Mouse (Mus musculus): ENCODE measurements around the gene Olig2. TPM values are rescaled to one million over a fixed set of nuclear protein-coding genes. Genes with fewer than 3 reads are reported as not detected.

The Olig2 gene
- total RNA-seq, 2 experiments from 2014 or later = 24.9 to 29.4 TPM

GRCm38 (mm10) chr16:91262467-91263220 lies 37.4 kb downstream of the Olig2 start:
- peak; percentile 38 to 54 for DNase-seq (ENCODE audit: extremely low spot score in 1 of 2, low spot score in 2 of 2)
- intact Hi-C loops (cut with DNase I) = no loop called here

GRCm38 (mm10) chr16:91265972-91266371 lies 40.7 kb downstream of the Olig2 start:
- DNase-seq (ENCODE audit: extremely low spot score in 1 of 2, low spot score in 2 of 2) = peak; percentile 76 to 79
- intact Hi-C loops (cut with DNase I) = no loop called here

DNA sequence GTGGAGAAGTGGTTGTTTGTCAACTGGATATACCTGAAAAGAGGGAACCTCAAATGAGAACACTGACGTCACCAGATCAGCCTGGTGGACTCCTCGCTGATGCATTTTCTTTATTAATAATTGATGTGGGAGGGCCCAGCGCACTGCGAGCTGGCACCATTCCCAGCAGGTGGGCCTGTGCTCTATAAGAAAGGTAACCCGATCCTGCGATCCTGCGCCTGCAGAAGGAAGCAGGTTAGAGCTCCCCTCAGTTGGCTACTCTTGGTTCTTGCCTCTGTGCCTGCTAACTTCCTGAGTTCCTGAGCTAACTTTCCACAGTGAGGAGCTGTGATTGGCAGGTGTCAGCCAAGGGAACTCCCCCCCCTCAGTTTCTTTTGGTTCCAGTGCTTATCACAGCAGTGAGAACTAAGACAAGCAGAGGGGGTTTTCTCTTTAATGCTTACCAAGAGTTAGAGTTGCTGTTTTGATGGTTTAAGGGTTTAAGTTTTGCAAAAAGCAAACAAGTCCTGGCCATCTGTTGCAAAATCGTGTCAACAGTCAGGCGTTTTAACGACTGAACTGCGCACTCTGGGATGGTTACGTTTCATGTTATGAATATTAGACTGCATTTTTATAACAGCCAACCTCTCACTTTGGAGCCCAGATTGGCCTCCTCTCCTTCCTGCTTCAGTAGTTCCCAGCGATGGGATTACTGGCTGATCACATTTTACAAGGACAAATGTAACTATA lies 43.6 kb downstream of the Olig2 start:
- intact Hi-C loops (cut with DNase I) = no loop called here
- no peak for DNase-seq (ENCODE audit: extremely low spot score in 1 of 2, low spot score in 2 of 2)

DNA sequence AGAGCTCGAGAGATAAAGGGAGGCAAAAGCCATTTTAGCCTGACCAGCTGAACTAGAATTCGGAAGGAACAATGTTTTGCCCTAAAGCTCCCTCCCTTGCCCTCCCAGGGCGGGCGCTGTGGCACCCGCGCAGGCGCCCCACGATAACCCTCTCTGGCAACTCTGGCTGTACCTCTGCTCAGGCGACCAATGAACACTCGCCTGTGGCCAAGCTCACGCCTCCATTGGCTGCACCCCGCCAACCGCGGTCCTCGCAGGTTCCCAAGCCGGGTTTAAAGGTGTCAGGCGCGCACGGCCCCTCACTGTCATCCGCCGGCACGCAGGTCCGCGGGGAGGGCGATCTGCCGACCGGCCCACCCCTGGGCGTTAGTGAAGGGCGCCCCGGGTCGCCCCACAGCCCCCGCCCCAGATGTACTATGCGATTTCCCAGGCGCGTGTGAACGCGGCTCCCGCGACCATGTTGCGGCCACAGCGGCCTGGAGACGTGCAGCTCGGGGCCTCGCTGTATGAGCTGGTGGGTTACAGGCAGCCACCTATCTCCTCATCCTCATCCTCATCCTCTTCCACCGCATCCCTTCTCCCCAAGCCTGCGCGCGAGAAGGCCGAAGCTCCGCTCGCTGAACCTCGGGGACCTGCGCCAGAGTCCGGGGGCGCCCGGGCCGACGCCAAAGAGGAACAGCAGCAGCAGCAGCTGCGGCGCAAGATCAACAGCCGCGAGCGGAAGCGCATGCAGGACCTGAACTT lies 44.4 kb downstream of the Olig2 start, which contains the start of gene Olig1:
Gene Olig1 (plus strand): TSS at position 305 of the 744 bp plus-strand sequence.
- peak; percentile 72 to 81 for DNase-seq (ENCODE audit: extremely low spot score in 1 of 2, low spot score in 2 of 2)
- intact Hi-C loops (cut with DNase I) = loop anchor here (2.0 kb wide), 1 partner anchor 39 kb away; no protein-coding TSS in a partner anchor

GRCm38 (mm10) chr16:91270212-91270971 lies 45.1 kb downstream of the Olig2 start:
- intact Hi-C loops (cut with DNase I) = loop anchor here (2.0 kb wide), 1 partner anchor 40 kb away; no protein-coding TSS in a partner anchor
- peak; percentile 31 to 61 for DNase-seq (ENCODE audit: extremely low spot score in 1 of 2, low spot score in 2 of 2)

- intact Hi-C loops (cut with DNase I) = loop anchor here (2.0 kb wide), 1 partner anchor 40 kb away; no protein-coding TSS in a partner anchor
These were observed 45.8 kb downstream of the Olig2 start for GRCm38 (mm10) chr16:91270982-91271549.

DNA sequence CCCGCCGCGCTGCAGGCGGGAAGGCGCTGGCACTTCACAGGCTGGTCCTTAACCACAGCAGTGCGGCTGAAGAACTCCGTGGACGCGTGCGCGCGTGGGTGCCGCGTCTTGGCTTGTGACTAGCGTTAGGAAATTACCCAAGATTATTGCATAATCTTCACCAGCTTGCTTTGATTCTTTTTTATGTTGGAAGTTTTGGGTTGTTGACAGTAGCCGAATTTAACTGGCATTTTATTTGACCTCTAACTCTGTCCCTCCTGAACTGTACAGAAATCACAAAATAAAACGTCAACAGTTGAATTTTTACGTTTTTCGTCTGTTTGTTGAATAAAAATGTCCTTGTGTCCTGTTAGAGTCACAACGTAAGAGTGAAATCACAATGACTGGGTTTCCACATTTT lies 46.4 kb downstream of the Olig2 start:
- DNase-seq (ENCODE audit: extremely low spot score in 1 of 2, low spot score in 2 of 2) = peak in 1 of 2 experiments; percentile 5
- intact Hi-C loops (cut with DNase I) = loop anchor here (2.0 kb wide), 1 partner anchor 41 kb away; no protein-coding TSS in a partner anchor

More at GRCm38 (mm10) chr16:91270982-91271549, 45.8 kb downstream of the Olig2 start:
- no peak for DNase-seq (ENCODE audit: extremely low spot score in 1 of 2, low spot score in 2 of 2)

Other genes starting within 250 kb of the Olig2 start
- gene Synj1, start 214.1 kb upstream of the Olig2 start, total RNA-seq (2021) = 100 to 1,000 TPM; 231 to 243 TPM
- gene Paxbp1, start 180.9 kb upstream of the Olig2 start, total RNA-seq (2021) = 10 to 100 TPM; 57.1 to 57.5 TPM
- under 1 TPM; 0.32 to 0.34 TPM for gene 4932438H23Rik, start 130.3 kb upstream of the Olig2 start, total RNA-seq (2021)
- gene Olig1, start 44.3 kb downstream of the Olig2 start, total RNA-seq (2021) = 100 to 1,000 TPM in 1 of 2 experiments, 10 to 100 TPM in 1; 96.3 to 105 TPM
- gene Ifnar2, start 147.3 kb downstream of the Olig2 start, total RNA-seq (2021) = 10 to 100 TPM; 20.9 to 22.0 TPM
- gene Gm21970, start 166.3 kb downstream of the Olig2 start, total RNA-seq (2021) = not detected
- gene Il10rb, start 180.7 kb downstream of the Olig2 start, total RNA-seq (2021) = 1 to 10 TPM; 7.9 to 8.9 TPM

All from left cerebral cortex, postnatal 10 days (tissue).